Mouse (Mus musculus): ENCODE data around the gene Slc7a1.

DNA sequence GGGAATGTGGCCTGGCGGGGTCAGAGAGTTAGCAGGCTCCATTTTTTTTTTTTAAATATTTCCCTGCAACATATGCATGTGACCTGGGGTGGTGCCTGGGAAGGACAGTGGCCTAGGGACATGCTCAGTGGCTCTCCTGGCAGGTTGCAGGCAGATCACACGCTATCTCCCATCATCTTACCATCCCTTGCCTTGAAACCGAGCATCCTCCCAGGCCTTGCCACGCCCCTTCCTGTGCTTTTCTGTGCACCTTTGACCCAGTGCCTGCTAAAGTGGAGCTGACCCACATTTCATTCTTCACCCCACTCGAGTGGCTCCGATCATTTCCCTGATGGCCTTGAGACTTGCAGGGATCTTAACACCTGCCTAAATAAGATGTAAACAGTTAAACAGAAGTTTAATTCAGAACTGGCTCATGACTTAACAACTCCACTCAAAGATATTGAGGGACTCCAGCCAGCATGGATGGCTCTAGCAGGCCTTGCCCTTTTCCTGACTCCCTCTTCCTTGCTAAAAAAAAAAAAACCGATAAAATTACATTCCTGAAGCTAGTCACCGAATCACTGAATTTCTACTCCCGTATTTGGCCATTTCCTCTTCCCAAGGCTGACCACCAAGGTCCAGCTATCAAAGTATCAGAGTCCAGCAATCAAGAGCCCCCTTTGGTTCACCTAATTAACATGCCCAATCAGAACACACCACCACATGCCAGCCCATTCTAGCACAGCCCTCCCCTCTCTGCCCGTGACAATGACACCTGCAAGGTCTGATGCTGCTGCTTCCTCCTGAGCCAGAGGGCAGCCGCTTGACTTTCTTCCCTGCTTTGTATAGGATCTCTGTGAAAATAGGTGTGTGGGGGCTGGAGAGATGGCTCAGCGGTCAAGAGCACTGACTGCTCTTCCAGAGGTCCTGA is 27.4 kb downstream of the Slc7a1 start:
- TF ChIP-seq CTCF (IDR thresholded peaks at IDR 0.05; ENCODE audit: low read depth) (no peak), EP300 (optimal IDR thresholded peaks at IDR 0.05) (no peak)

Data from stomach, postnatal 0 days (tissue).